Mouse (Mus musculus) hindbrain, embryonic 11.5 days (tissue): Measurements from ENCODE around the gene Glra1. TPM values are rescaled to one million over a fixed set of nuclear protein-coding genes. Genes with fewer than 3 reads are reported as not detected.

Experiments used
- ATAC-seq: fragments of 200-750 bp; cut with Nextera tagmentation; 2 replicates; pipeline ENCODE4 v1.8.0; 2017; ENCODE audit warnings: mild to moderate bottlenecking, moderate TSS enrichment, moderate library complexity; ENCODE audit not compliant: low FRiP score
- DNase-seq: peaks from one replicate; pipeline ENCODE4 v3.0.0-alpha.2; 2015; ENCODE audit warnings: low spot score
- H3K27ac ChIP-seq: fragments of 300-500 bp; sonication (generic); 2 replicates; pipeline ENCODE4 v1.5.1; 2014; ENCODE audit warnings: mild to moderate bottlenecking, low read depth, low read length
- H3K27me3 ChIP-seq: fragments of 300-500 bp; sonication (generic); 2 replicates; pipeline ENCODE4 v1.6.1; 2014; ENCODE audit warnings: mild to moderate bottlenecking, low read length, moderate library complexity, mixed read lengths; ENCODE audit not compliant: control insufficient read depth, insufficient read depth
- H3K36me3 ChIP-seq: fragments of 300-500 bp; sonication (generic); 2 replicates; pipeline ENCODE4 v1.6.1; 2014; ENCODE audit warnings: mild to moderate bottlenecking, low read length, moderate library complexity, mixed read lengths; ENCODE audit not compliant: control insufficient read depth, insufficient read depth
- H3K4me1 ChIP-seq: fragments of 300-500 bp; sonication (generic); replicated peaks from 2 replicates; pipeline ENCODE4 v1.6.1; 2014; ENCODE audit warnings: low read length, mixed read lengths; ENCODE audit not compliant: control insufficient read depth, insufficient read depth
- H3K4me2 ChIP-seq: fragments of 300-500 bp; sonication (generic); replicated peaks from 2 replicates; pipeline ENCODE4 v1.6.1; 2014; ENCODE audit warnings: mild to moderate bottlenecking, low read depth, low read length
- H3K4me3 ChIP-seq: fragments of 300-500 bp; sonication (generic); 2 replicates; pipeline ENCODE4 v1.5.1; 2014; ENCODE audit warnings: low read depth, low read length
- H3K9ac ChIP-seq: fragments of 300-500 bp; sonication (generic); 2 replicates; pipeline ENCODE4 v1.6.1; 2014; ENCODE audit warnings: low read depth, low read length
- H3K9me3 ChIP-seq: fragments of 300-500 bp; sonication (generic); 2 replicates; pipeline ENCODE4 v1.6.1; 2016; ENCODE audit warnings: low read length; ENCODE audit not compliant: control insufficient read depth
- WGBS: fragments of 180-500 bp; shearing (Covaris S2); extraction: QIAGEN DNeasy Blood & Tissue Kit; methylation state at CpG from one replicate; pipeline ENCODE4 v1.1.7; 2014; 5-methylcytosine and 5-hydroxymethylcytosine counted together
- polyA plus RNA-seq: library from polyadenylated mRNA; unstranded; fragments of >200 nt; fragmentation: Nextera tagmentation; extraction: Ambion mirVana; gene quantifications from 2 replicates; pipeline ENCODE4 v1.2.1, GENCODE M21; 2014

Glra1 gene
- polyA plus RNA-seq, 1 experiment from 2014 or later, result 10.0 TPM

GRCm38 (mm10) chr11:55468611-55469047, 139.4 kb downstream of the Glra1 start:
- Histone ChIP-seq H3K4me1 (no peaks in the 10 kb centered on the region), H3K27ac (peak overlapping the region; percentile 86), H3K9ac (peak overlapping the region; percentile 74), H3K4me3 (peak overlapping the region; percentile 41), H3K27me3 (no peaks in the 10 kb centered on the region), H3K4me2 (peak overlapping the region; percentile 70), H3K9me3 (no peaks in the 10 kb centered on the region), H3K36me3 (no peaks in the 10 kb centered on the region)
- 3% methylated on average over 17 of the region's 17 CpGs for WGBS
- no peak for DNase-seq
- peak; percentile 43 for ATAC-seq

- 73% methylated on average over 10 of the region's 10 CpGs for WGBS
- Histone ChIP-seq H3K9me3 (no peaks in the 10 kb centered on the region), H3K27me3 (no peaks in the 10 kb centered on the region), H3K27ac (peak overlapping the region; percentile 86; the same call in 1 of the 2 replicates), H3K36me3 (no peaks in the 10 kb centered on the region), H3K9ac (peak overlapping the region; percentile 74), H3K4me2 (peak overlapping the region; percentile 70; the same call in 1 of the 2 replicates), H3K4me1 (no peaks in the 10 kb centered on the region), H3K4me3 (no peak overlapping the region)
- ATAC-seq (no peak), DNase-seq (peak; percentile 10)
These were observed 140.0 kb downstream of the Glra1 start for GRCm38 (mm10) chr11:55468012-55468411.

- H3K9ac ChIP-seq, result no peak overlapping the region
- H3K36me3 ChIP-seq, result no peaks in the 10 kb centered on the region
- no peaks in the 10 kb centered on the region; the same call in 1 of the 2 replicates for H3K4me1 ChIP-seq
- no peak overlapping the region for H3K27ac ChIP-seq
- H3K4me2 ChIP-seq, result no peak overlapping the region
- H3K4me3 ChIP-seq, result no peak overlapping the region
- DNase-seq (no peak), ATAC-seq (no peak)
- no peaks in the 10 kb centered on the region for H3K27me3 ChIP-seq
- 84% methylated on average over 3 of the region's 3 CpGs for WGBS
- no peaks in the 10 kb centered on the region for H3K9me3 ChIP-seq
These were observed 142.8 kb downstream of the Glra1 start for GRCm38 (mm10) chr11:55465177-55465576.

- H3K36me3 ChIP-seq, result no peaks in the 10 kb centered on the region
- H3K4me1 ChIP-seq, result no peaks in the 10 kb centered on the region; the same call in 1 of the 2 replicates
- DNase-seq (no peak), ATAC-seq (no peak)
- 83% methylated on average over 10 of the region's 10 CpGs for WGBS
- no peak overlapping the region for H3K9ac ChIP-seq
- H3K4me2 ChIP-seq, result no peak overlapping the region
- no peak overlapping the region for H3K4me3 ChIP-seq
- H3K27ac ChIP-seq, result no peak overlapping the region
- H3K9me3 ChIP-seq, result no peaks in the 10 kb centered on the region
- no peaks in the 10 kb centered on the region for H3K27me3 ChIP-seq
These were observed 143.3 kb downstream of the Glra1 start for GRCm38 (mm10) chr11:55464707-55465106.

Other genes starting within 250 kb of the Glra1 start
- 528 and 573 TPM in 2 replicates for gene Sparc, start 185.0 kb downstream of the Glra1 start, polyA plus RNA-seq
- 248 and 262 TPM in 2 replicates for gene Atox1, start 147.0 kb downstream of the Glra1 start, polyA plus RNA-seq
- 199 and 220 TPM in 2 replicates for gene G3bp1, start 138.5 kb downstream of the Glra1 start, polyA plus RNA-seq